Mouse (Mus musculus) telencephalon, adult 2 months (tissue): Measurements from ENCODE around the gene Atp7a.
"Not testable (repeated sequence)": the region's sequence is repeated elsewhere in the genome, so short reads cannot be mapped to it uniquely, and the experiment has no call there.

Experiments used
- DNase-seq: peaks from one replicate; pipeline ENCODE4 v3.0.0-alpha.2; 2011; ENCODE audit warnings: low read depth, low spot score

The Atp7a gene

DNA sequence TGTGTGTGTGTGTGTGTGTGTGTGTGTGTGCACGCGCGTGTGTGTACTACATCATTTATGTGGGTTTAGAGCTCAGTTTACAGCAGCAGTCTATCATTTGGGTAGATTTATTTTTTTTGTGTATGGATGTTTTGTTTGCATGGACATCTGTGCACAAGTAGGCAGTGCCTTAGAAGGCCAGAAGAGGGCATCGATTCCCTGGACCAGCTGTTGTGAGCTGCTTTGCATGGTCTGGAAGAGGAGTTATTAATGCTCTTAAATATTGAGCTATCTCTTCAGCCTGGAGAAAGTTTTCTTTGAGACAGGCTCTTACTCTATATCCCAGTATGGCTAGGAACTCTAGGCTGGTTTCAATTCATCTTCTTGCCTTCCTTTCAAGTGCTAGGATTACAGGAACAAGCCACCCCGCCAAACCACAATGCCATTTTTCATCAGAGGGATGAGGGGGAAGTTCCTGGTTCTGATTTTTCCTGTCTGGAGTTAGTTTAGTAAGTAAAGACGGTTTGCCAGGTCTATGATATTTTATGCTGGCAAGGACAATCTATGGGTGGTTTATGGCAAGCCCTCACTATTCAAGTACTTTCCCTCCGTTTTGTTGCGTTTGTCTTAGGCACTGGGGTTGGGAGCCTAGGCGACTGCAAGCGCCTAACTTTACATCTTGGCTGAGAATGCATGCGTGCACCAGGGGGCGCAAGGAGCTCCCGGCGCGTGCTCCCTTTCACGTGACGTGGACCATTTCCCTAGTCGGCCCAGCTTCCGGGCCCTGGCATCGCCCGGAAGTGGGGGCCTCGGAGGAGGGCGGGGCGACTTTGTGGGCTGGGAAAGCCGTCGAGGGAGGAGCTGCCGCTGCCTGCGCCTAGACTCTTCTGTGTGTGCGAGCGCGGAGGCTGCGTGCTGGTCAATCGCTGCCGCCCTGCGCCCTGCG, at the start of gene Atp7a:
Gene Atp7a (plus strand): TSS at position 859 of the 925 bp plus-strand sequence.
- peak; percentile 77 for DNase-seq

- no peak for DNase-seq
Measured at GRCm38 (mm10) chrX:106001605-106002004, 25.5 kb upstream of the Atp7a start.

DNA sequence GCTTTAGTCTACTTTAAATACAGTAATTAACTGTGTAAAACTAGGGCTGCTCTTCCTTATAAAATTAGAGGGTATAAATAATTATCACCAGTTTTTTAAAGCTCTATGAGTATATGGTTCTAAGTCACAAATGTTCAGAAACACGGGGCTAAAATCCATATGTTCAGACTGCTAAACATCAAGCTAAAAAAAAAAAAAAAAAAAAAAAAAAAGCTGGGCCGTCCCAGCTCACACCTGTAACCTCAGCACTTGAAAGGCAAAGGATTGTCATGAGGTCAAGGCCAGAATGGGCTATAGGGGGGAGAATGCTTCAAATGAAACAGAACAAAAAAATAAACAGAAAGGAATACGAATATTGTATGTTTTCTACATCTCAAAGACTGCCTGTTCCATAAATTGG, 16.3 kb upstream of the Atp7a start:
- no peak for DNase-seq

- peak; percentile 89 for DNase-seq
Measured at GRCm38 (mm10) chrX:106011465-106012159, 15.5 kb upstream of the Atp7a start, which contains the start of gene Magt1. Gene Magt1, minus strand, starts transcription at chrX:106011906.

GRCm38 (mm10) chrX:106012559-106012958, 14.5 kb upstream of the Atp7a start:
- no peak for DNase-seq

DNA sequence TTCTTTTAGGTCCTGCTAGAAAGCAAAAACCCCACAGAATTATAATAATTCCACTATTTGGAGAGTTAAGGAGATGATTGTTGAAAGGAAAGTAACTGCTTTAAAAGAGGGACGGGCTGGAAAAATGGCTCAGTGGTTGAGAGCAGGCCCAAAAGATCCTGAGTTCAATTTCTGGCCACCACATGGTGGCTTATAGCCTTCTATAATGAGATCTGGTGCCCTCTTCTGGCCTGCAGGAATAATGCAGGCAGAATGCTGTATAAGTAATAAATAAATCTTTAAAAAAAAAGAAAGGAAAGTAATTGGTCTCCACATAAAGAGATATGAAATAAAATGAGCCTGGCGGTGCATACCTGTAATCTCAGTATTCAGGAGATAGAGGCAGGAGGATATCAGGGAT, 13.9 kb upstream of the Atp7a start:
- peak; percentile 5 for DNase-seq

DNA sequence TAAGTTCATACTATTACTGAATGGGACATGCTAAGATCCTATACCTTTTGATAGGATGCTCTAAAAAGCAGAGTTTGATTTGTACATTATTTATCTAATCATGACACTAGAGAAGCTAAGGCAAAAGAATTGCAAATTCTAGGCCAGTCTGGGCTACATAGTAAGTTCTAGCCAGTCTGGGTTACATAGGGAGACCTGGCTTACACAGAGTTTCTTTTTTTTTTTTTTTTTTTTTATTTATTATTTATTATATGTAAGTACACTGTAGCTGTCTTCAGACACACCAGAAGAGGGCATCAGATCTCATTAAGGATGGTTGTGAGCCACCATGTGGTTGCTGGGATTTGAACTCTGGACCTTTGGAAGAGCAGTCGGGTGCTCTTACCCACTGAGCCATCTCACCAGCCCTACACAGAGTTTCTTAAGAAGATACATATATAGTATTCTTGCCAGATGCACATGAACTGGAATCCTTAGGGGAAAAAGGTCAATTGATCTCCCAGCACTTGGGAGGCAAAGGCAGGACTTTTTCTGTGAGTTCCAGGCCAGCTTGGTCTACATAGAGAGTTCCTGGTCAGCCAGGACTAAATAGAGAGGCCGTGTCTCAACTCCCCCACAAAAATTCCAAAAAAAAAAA, 12.2 kb upstream of the Atp7a start:
- not testable (repeated sequence) for DNase-seq

DNA sequence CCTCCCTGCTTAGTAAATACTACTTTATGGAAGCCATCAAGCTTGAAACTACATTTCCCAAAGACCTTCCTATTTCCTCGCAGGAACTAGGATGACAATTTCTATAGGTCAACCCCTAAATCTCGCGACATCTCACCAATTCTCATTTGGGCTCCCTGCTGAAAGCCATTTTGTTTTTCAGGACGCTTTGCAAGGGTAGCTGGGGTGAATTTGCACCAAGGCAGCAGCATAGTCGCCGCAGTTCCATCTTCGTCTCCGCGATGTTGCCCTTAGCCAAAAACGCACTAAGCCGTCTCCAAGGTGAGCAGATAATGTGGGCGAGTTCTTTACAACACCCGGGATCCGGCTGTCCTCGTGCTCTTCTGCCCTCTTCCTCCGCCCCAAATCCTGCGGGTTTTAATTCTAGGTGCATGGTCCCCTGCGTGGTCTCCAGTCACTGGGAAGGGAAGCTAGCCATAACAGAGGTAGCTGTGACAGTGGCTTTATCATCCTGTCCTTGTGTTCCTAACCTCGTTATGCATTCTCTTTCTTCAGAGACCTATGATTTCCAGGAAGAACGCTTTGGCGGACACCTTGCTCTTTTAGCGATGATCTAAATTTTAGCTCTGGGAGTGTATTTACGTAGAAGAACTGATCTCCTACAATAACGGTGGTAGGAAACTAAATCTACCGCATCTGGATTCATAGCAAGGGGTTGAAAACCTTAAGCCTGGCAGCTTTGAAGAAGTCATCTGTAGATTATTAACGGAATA, 11.3 kb upstream of the Atp7a start, which contains the start of gene Cox7b:
Gene Cox7b (plus strand): TSS at position 130 of the 752 bp plus-strand sequence.
- peak; percentile 86 for DNase-seq

DNA sequence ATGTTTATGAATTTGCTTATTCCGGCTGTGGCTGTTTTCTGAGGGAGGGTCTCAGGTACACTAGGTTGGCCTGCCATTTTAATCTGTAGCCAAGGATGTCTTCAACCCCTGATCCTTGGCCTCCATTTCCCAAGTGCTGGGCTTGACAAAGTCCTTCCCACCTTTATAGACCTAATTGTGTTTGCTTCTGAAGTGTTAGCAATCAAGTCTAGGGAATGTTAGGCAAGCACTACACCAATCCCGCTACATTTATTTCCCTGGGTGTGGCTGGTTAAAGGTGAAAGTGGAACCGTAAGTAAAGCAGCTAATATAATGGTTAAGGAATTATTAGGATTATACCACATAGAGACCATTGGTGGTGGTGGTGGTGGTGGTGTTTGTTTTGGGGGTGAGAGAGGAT, 10.0 kb upstream of the Atp7a start:
- DNase-seq = no peak

DNA sequence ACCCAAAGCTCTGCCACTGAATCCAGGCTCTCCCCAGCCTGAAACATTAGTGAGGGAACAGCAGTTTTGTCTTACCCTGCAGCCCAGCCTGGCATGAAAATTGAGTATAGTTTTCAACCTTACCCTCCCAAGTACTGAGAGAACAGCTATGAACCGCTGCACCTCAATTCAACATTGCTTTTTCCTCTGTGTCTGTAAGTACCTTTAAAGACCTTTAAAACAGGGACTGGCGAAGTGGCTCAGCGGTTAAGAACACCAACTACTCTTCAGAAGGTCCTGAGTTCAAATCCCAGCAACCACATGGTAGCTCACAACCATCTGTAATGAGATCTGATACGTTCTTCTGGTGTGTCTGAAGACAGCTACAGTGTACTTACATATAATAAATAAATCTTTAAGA, 9.6 kb upstream of the Atp7a start:
- DNase-seq = no peak

DNA sequence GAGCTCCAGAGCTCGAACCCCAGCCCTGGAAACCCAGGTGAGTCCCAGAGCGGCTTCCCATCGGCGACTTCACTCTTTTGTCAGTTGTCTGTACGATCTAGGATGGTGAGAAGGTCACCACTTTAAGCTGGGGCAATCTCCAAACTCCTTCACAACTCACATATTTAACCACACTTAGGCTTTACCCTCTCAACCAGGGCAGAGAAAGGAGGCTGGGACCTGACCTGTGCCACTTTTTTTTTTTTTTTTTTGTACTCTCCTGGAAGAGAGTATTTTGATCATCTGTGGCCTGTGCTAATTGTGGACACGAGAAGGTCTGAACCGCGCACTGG, 233 bp downstream of the Atp7a start:
- no peak for DNase-seq

- DNase-seq = no peak
Measured at GRCm38 (mm10) chrX:106030176-106030575, 3.1 kb downstream of the Atp7a start.

- DNase-seq = no peak
Measured at GRCm38 (mm10) chrX:106031124-106031523, 4.0 kb downstream of the Atp7a start.

DNA sequence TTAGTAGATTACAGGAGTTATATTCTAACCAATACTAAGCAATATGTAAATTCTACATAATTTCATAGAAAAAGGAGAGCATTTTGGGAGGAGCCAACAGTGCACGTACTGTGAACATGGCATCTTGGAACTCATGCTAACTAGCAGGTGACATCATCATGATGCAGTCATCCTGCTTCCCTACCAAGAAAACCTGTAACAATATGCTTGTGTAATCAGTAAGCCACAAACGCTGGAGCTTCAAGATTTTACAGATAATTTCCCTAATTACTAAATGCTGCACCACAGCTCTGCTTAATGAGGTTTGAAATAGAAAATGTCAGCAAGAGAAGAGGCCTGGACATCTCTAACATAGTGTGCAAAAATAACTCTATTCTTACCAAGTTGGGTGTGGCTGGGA, 8.7 kb downstream of the Atp7a start:
- DNase-seq = no peak

DNA sequence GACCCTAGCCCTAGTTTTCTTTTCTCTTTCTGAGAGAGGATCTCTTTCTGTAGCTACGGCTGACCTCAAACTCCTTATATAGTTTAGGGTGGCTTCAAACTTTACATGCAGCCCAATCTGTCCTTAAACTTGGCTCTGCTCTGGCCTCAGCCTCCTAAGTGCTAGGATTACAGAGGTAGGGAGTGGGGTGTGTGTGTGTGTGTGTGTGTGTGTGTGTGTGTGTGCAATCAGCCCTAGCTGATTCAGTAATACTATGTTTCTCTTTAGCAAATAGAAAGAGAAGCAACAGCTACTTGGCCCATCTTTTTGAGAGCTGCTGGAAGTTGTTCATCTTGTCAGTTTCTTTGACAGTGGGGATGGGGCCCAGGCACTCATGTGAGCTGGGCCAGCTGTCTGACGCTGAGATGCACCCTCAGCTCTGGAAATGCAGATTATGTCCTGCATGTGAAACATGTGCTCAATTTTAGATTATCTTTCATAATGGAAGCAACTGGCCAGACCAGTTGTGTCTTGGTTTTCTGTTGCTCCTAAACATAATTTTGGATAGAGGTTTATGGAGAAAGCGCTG, 10.2 kb downstream of the Atp7a start:
- DNase-seq = no peak

- DNase-seq = peak; percentile 39
Measured at GRCm38 (mm10) chrX:106043863-106044617, 17.0 kb downstream of the Atp7a start.

GRCm38 (mm10) chrX:106045455-106045854, 18.4 kb downstream of the Atp7a start:
- DNase-seq = no peak

DNA sequence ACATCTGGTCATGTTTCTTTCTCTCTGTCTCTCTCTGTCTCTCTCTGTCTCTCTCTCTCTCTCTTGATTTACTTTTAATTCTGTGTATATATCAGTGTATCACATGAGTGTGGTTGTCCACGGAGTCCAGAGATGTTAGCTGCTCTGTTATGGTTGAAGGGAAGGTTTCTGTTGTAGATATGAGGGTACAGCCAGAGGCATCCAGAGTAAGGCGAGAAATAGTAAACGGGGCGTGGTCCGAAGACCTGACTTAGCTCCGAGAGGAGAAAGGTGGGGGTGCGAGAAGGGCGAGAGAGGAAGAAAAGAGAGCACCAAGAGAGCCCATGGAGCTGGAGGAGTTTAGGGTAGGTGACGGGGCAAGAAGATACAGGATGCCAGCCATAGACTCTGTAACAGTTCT, 18.9 kb downstream of the Atp7a start:
- no peak for DNase-seq

DNA sequence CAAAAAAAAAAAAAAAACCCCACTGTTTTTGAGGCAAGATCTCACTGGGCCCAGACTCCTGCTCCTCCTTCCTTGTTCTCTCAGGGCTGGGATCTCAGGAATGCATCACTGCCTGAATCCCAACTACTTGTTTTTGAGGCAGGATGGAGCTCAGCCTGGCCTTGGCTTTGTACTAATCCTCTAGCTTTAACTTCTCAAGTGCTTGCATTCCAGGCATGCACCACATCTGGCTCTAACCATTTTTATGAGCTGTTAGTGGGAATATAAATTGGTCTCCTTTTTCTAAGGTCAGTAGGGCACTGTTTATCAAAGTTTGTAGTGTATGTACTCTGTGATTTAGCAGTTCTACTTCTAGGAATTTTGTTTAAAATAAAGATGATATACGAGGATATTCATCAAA, 21.1 kb downstream of the Atp7a start:
- no peak for DNase-seq

DNA sequence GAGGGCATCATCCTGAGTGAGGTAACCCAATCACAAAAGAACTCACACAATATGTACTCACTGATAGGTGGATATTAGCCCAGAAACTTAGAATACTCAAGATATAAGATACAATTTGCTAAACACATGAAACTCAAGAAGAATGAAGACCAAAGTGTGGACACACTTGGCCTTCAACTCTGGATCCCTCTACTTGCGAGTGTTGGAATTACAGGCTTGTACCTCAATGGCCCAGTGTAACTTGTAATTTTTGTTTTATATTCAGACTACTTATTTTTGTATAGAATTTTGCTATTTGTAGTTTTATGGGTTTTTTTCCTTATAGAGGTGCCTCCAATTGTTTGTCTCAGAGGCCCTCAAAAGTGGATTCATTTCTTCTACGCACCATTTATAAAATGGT, 50.8 kb downstream of the Atp7a start:
- DNase-seq = not testable (repeated sequence)
